Mouse (Mus musculus) limb, embryonic 14.5 days (tissue): ENCODE results near the gene Man2b2. TPM values are rescaled to one million over a fixed set of nuclear protein-coding genes. Genes with fewer than 3 reads are reported as not detected.

ENCODE experiments used
- ATAC-seq: fragments of 200-750 bp; cut with Nextera tagmentation; 2 replicates; pipeline ENCODE4 v1.8.0; 2017; ENCODE audit warnings: low read depth, moderate number of reproducible peaks, moderate TSS enrichment; ENCODE audit not compliant: low FRiP score
- DNase-seq: peaks from one replicate; pipeline ENCODE4 v3.0.0-alpha.2; 2015; ENCODE audit warnings: low spot score
- H3K27ac ChIP-seq: fragments of 300-500 bp; sonication (generic); replicated peaks from 2 replicates; pipeline ENCODE4 v1.5.1; 2014; ENCODE audit warnings: low read depth, mild to moderate bottlenecking, low read length, moderate library complexity, mixed read lengths
- H3K27me3 ChIP-seq: fragments of 300-500 bp; sonication (generic); 2 replicates; pipeline ENCODE4 v1.6.1; 2014; ENCODE audit warnings: low read length, mixed read lengths; ENCODE audit not compliant: control insufficient read depth, insufficient read depth
- H3K36me3 ChIP-seq: fragments of 300-500 bp; sonication (generic); 2 replicates; pipeline ENCODE4 v1.6.1; 2014; ENCODE audit warnings: mild to moderate bottlenecking, low read length, moderate library complexity, mixed read lengths; ENCODE audit not compliant: control insufficient read depth, insufficient read depth
- H3K4me1 ChIP-seq: fragments of 300-500 bp; sonication (generic); 2 replicates; pipeline ENCODE4 v1.6.1; 2014; ENCODE audit warnings: antibody characterized with exemption, low read length, mixed read lengths; ENCODE audit not compliant: control insufficient read depth, insufficient read depth
- H3K4me2 ChIP-seq: fragments of 300-500 bp; sonication (generic); replicated peaks from 2 replicates; pipeline ENCODE4 v1.6.1; 2014; ENCODE audit warnings: low read depth, mild to moderate bottlenecking, low read length, moderate library complexity; ENCODE audit not compliant: severe bottlenecking
- H3K4me3 ChIP-seq: fragments of 300-500 bp; sonication (generic); replicated peaks from 2 replicates; pipeline ENCODE4 v1.5.1; 2014; ENCODE audit warnings: low read length
- H3K9ac ChIP-seq: fragments of 300-500 bp; sonication (generic); 2 replicates; pipeline ENCODE4 v1.6.1; 2014; ENCODE audit warnings: mild to moderate bottlenecking, low read depth, low read length, moderate library complexity; ENCODE audit not compliant: severe bottlenecking
- H3K9me3 ChIP-seq: fragments of 300-500 bp; sonication (generic); 2 replicates; pipeline ENCODE4 v1.6.1; 2016; ENCODE audit warnings: low read length; ENCODE audit not compliant: control insufficient read depth
- POLR2A ChIP-seq: fragments of 200-500 bp; IDR thresholded peaks from 2 replicates; pipeline ENCODE4 v1.8.0; 2012; ENCODE audit warnings: inconsistent platforms, mild to moderate bottlenecking, moderate library complexity, borderline replicate concordance; ENCODE audit not compliant: insufficient read depth, insufficient read length; ENCODE audit errors: extremely low read depth
- WGBS: fragments of 180-500 bp; shearing (Covaris S2); extraction: QIAGEN DNeasy Blood & Tissue Kit; methylation state at CpG from one replicate; pipeline ENCODE4 v1.1.7; 2014; 5-methylcytosine and 5-hydroxymethylcytosine counted together
- polyA plus RNA-seq, 2 experiments: library from polyadenylated mRNA; depleted of rRNA in 1 of 2; stranded (reverse) in 1 of 2; unstranded in 1 of 2; fragments of >200 nt; fragmentation: Nextera tagmentation in 1 of 2; extraction: Ambion mirVana in 1 of 2; gene quantifications; 2 replicates each; pipeline versions ENCODE4 v1.2.1 to v1.2.3; 2012 to 2014

Gene Man2b2
- polyA plus RNA-seq, 2 experiments: 16.5 to 24.2 TPM

DNA sequence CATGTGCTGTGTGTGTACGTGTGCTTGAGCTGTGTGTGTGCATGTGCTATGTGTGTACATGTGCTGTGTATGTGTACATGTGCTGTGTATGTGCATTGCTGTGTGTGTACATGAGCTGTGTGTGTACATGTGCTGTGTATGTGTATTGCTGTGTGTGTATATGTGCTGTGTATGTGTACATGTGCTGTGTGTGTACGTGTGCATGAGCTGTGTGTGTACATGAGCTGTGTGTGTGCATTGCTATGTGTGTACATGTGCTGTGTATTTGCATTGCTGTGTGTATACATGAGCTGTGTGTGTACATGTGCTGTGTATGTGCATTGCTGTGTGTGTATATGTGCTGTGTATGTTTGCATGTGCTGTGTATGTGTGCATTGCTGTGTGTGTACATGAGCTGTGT lies 50.9 kb downstream of the Man2b2 start:
- no peak for TF ChIP-seq POLR2A
- 82% methylated on average over 2 of the region's 2 CpGs for WGBS
- Histone ChIP-seq H3K4me3 (no peak overlapping the region), H3K9ac (no peak overlapping the region), H3K27me3 (no peaks in the 10 kb centered on the region), H3K4me1 (no peaks in the 10 kb centered on the region), H3K27ac (no peak overlapping the region), H3K4me2 (no peak overlapping the region), H3K9me3 (peaks cover 4% of the 10 kb centered on the region; the same call in 1 of the 2 replicates), H3K36me3 (no peaks in the 10 kb centered on the region)
- DNase-seq: no peak
- no peak for ATAC-seq

DNA sequence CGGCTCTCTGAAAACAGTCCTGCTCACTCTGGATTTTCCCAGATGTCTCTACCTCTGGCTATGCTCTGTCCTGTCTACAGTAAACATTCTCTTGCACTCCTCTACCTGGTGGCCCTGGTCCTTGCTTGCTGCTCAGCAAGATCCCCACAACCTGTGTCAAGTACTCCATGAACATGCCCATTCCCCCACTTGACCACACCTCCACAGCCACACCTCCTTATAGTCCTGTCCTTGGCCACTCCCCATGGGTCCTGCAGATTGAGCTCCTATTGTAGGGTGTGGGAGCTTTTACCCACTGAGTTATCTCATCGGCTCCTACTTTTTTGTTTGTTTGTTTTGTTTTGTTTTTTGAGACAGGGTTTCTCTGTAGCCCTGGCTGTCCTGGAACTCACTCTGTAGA lies 51.6 kb downstream of the Man2b2 start:
- H3K9me3 ChIP-seq: peaks cover 4% of the 10 kb centered on the region; the same call in 1 of the 2 replicates

DNA sequence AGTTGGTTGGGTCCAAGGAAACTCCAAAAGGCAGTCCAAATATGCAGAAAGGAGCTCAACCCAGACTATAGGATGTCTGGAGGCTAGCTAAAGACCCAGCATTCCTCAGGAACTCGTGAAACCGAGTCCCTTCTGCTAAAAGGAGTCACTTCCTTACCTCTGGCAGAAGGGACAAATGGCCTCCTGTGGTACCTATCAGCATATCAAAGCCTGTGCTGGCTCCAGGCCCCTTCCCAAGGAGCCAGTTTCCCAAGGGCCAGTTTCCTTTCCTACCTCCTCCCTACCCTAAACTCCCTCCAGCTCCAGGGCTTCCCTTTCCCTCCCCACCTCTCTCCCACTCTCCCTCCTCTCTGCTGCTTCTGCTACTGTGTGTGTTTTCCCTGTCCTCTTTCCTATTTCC lies 53.3 kb downstream of the Man2b2 start:
- Histone ChIP-seq H3K27me3 (no peaks in the 10 kb centered on the region), H3K4me1 (no peaks in the 10 kb centered on the region), H3K9ac (no peak overlapping the region), H3K4me2 (no peak overlapping the region), H3K36me3 (no peaks in the 10 kb centered on the region), H3K9me3 (peaks cover 4% of the 10 kb centered on the region; the same call in 1 of the 2 replicates), H3K4me3 (no peak overlapping the region), H3K27ac (no peak overlapping the region)
- DNase-seq (no peak), ATAC-seq (no peak)
- TF ChIP-seq POLR2A: no peak
- 0% methylated on average over 2 of the region's 2 CpGs for WGBS

More for the DNA sequence above, 51.6 kb downstream of the Man2b2 start:
- no peak for ATAC-seq
- DNase-seq: no peak
- H3K27ac ChIP-seq: no peak overlapping the region
- H3K27me3 ChIP-seq: no peaks in the 10 kb centered on the region
- no peaks in the 10 kb centered on the region for H3K36me3 ChIP-seq
- H3K9ac ChIP-seq: no peak overlapping the region
- H3K4me3 ChIP-seq: no peak overlapping the region
- no peak for TF ChIP-seq POLR2A
- no peak overlapping the region for H3K4me2 ChIP-seq
- H3K4me1 ChIP-seq: no peaks in the 10 kb centered on the region
- 89% methylated on average over 1 of the region's 2 CpGs for WGBS

DNA sequence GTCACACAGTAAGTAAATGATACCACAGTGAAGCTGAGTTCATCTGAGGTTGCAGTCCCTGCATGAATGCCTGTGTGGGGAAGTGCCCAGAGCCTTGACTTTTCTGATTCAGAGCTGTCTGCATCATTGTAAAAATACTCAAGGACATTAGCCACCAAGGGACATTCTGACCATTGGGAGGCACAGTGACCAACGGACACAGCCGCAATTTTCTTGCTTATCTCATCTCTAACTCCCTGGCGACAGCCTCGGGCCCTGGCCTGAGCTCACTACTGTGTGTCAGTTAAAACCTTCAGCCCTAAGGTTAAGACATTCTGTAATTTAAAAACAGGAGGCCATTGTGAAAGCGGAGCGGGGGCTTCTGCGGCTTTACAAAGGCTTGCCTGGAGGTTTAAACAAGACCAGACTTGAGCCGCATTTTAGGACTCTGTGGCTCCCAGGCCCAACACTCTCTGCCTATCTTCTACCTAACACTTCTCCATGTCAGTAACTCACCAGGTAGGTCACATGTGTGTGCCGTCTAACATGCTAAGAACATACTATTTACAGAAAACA lies 54.4 kb downstream of the Man2b2 start:
- no peak for TF ChIP-seq POLR2A
- H3K36me3 ChIP-seq: no peaks in the 10 kb centered on the region
- DNase-seq: no peak
- H3K27ac ChIP-seq: no peak overlapping the region
- ATAC-seq: no peak
- H3K4me2 ChIP-seq: no peak overlapping the region
- H3K9me3 ChIP-seq: peaks cover 4% of the 10 kb centered on the region; the same call in 1 of the 2 replicates
- 34% methylated on average over 9 of the region's 9 CpGs for WGBS
- no peaks in the 10 kb centered on the region for H3K4me1 ChIP-seq
- H3K9ac ChIP-seq: no peak overlapping the region
- H3K27me3 ChIP-seq: no peaks in the 10 kb centered on the region
- no peak overlapping the region for H3K4me3 ChIP-seq

DNA sequence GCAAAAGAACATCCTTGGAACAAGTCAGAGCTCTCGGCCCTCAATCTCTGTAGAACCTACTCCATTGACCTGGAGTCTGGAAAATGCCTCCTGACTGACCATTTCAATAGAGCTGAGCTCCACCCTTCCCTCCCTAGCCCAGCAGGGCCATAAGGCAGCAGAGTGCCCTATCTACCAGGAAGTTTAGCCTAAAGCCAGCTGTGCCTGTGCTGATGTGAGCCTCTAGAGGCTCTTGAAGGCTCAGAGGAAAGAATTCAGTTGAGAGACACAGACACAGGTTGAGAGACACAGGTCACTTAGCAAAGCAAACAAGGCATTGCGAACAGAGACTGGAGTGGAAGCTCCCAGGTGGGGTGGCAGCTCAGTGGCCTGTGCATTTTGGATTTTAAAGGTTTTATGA lies 55.1 kb downstream of the Man2b2 start:
- DNase-seq (no peak), ATAC-seq (no peak)
- TF ChIP-seq POLR2A: no peak
- no peak overlapping the region for H3K27ac ChIP-seq
- H3K9ac ChIP-seq: no peak overlapping the region
- no peaks in the 10 kb centered on the region for H3K4me1 ChIP-seq
- H3K36me3 ChIP-seq: no peaks in the 10 kb centered on the region
- 83% methylated on average over 2 of the region's 2 CpGs for WGBS
- H3K4me2 ChIP-seq: no peak overlapping the region
- H3K27me3 ChIP-seq: no peaks in the 10 kb centered on the region
- peaks cover 4% of the 10 kb centered on the region; the same call in 1 of the 2 replicates for H3K9me3 ChIP-seq
- no peak overlapping the region for H3K4me3 ChIP-seq
